Mouse (Mus musculus): ENCODE data around the gene Susd4. TPM values are rescaled to one million over a fixed set of nuclear protein-coding genes. Genes with fewer than 3 reads are reported as not detected.

The Susd4 gene
- polyA plus RNA-seq, 1 experiment from 2014 or later, result 13.1 TPM

- no peak overlapping the region for H3K9ac ChIP-seq (replicated peaks; ENCODE audit: low read length)
Observed at GRCm38 (mm10) chr1:182927878-182928851, 164.5 kb downstream of the Susd4 start.

GRCm38 (mm10) chr1:182935469-182935868 is 171.8 kb downstream of the Susd4 start:
- ATAC-seq (replicated peaks; ENCODE audit: insufficient number of reproducible peaks, low FRiP score, low TSS enrichment, low read depth) (no peak), DNase-seq (ENCODE audit: low spot score) (no peak)
- Histone ChIP-seq H3K27ac (replicated peaks; ENCODE audit: low read depth, low read length) (no peak overlapping the region), H3K4me3 (ENCODE audit: low read depth, low read length) (no peak overlapping the region), H3K9ac (replicated peaks; ENCODE audit: low read length) (no peak overlapping the region), H3K4me1 (ENCODE audit: control insufficient read depth, insufficient read depth, low read length) (no peaks in the 10 kb centered on the region), H3K36me3 (replicated peaks; ENCODE audit: control insufficient read depth, insufficient read depth, low read depth, low read length) (no peaks in the 10 kb centered on the region), H3K4me2 (ENCODE audit: low read depth, low read length) (no peak overlapping the region), H3K27me3 (ENCODE audit: control insufficient read depth, insufficient read depth, low read length) (no peaks in the 10 kb centered on the region), H3K9me3 (replicated peaks; ENCODE audit: control insufficient read depth, low read length) (no peaks in the 10 kb centered on the region)
- WGBS, result 54% methylated on average over 6 of the region's 6 CpGs

More at GRCm38 (mm10) chr1:182927878-182928851, 164.5 kb downstream of the Susd4 start:
- no peak for DNase-seq (ENCODE audit: low spot score)
- 86% methylated on average over 19 of the region's 19 CpGs for WGBS
- Histone ChIP-seq H3K9me3 (replicated peaks; ENCODE audit: control insufficient read depth, low read length) (no peaks in the 10 kb centered on the region), H3K4me2 (ENCODE audit: low read depth, low read length) (no peak overlapping the region), H3K27ac (replicated peaks; ENCODE audit: low read depth, low read length) (no peak overlapping the region), H3K27me3 (ENCODE audit: control insufficient read depth, insufficient read depth, low read length) (no peaks in the 10 kb centered on the region), H3K4me3 (ENCODE audit: low read depth, low read length) (no peak overlapping the region), H3K36me3 (replicated peaks; ENCODE audit: control insufficient read depth, insufficient read depth, low read depth, low read length) (no peaks in the 10 kb centered on the region), H3K4me1 (ENCODE audit: control insufficient read depth, insufficient read depth, low read length) (no peaks in the 10 kb centered on the region)
- no peak for ATAC-seq (replicated peaks; ENCODE audit: insufficient number of reproducible peaks, low FRiP score, low TSS enrichment, low read depth)

GRCm38 (mm10) chr1:182937486-182938120 is 173.9 kb downstream of the Susd4 start:
- Histone ChIP-seq H3K36me3 (replicated peaks; ENCODE audit: control insufficient read depth, insufficient read depth, low read depth, low read length) (no peaks in the 10 kb centered on the region), H3K4me1 (ENCODE audit: control insufficient read depth, insufficient read depth, low read length) (no peaks in the 10 kb centered on the region), H3K9me3 (replicated peaks; ENCODE audit: control insufficient read depth, low read length) (no peaks in the 10 kb centered on the region), H3K4me2 (ENCODE audit: low read depth, low read length) (no peak overlapping the region), H3K4me3 (ENCODE audit: low read depth, low read length) (no peak overlapping the region), H3K27ac (replicated peaks; ENCODE audit: low read depth, low read length) (no peak overlapping the region), H3K27me3 (ENCODE audit: control insufficient read depth, insufficient read depth, low read length) (no peaks in the 10 kb centered on the region), H3K9ac (replicated peaks; ENCODE audit: low read length) (no peak overlapping the region)
- DNase-seq (ENCODE audit: low spot score) (no peak), ATAC-seq (replicated peaks; ENCODE audit: insufficient number of reproducible peaks, low FRiP score, low TSS enrichment, low read depth) (no peak)
- WGBS, result 53% methylated on average over 10 of the region's 10 CpGs

- H3K9me3 ChIP-seq (replicated peaks; ENCODE audit: control insufficient read depth, low read length), result no peaks in the 10 kb centered on the region
- no peak overlapping the region for H3K4me3 ChIP-seq (ENCODE audit: low read depth, low read length)
- no peaks in the 10 kb centered on the region for H3K27me3 ChIP-seq (ENCODE audit: control insufficient read depth, insufficient read depth, low read length)
- WGBS, result 75% methylated on average over 2 of the region's 2 CpGs
- H3K27ac ChIP-seq (replicated peaks; ENCODE audit: low read depth, low read length), result no peak overlapping the region
- H3K4me2 ChIP-seq (ENCODE audit: low read depth, low read length), result no peak overlapping the region
- no peak for ATAC-seq (replicated peaks; ENCODE audit: insufficient number of reproducible peaks, low FRiP score, low TSS enrichment, low read depth)
- no peaks in the 10 kb centered on the region for H3K4me1 ChIP-seq (ENCODE audit: control insufficient read depth, insufficient read depth, low read length)
- no peak for DNase-seq (ENCODE audit: low spot score)
- no peaks in the 10 kb centered on the region for H3K36me3 ChIP-seq (replicated peaks; ENCODE audit: control insufficient read depth, insufficient read depth, low read depth, low read length)
- H3K9ac ChIP-seq (replicated peaks; ENCODE audit: low read length), result no peak overlapping the region
Observed at GRCm38 (mm10) chr1:182941921-182942320, 178.3 kb downstream of the Susd4 start.

- Histone ChIP-seq H3K4me1 (ENCODE audit: control insufficient read depth, insufficient read depth, low read length) (no peaks in the 10 kb centered on the region), H3K36me3 (replicated peaks; ENCODE audit: control insufficient read depth, insufficient read depth, low read depth, low read length) (no peaks in the 10 kb centered on the region), H3K27ac (replicated peaks; ENCODE audit: low read depth, low read length) (no peak overlapping the region), H3K27me3 (ENCODE audit: control insufficient read depth, insufficient read depth, low read length) (no peaks in the 10 kb centered on the region), H3K4me3 (ENCODE audit: low read depth, low read length) (no peak overlapping the region), H3K9me3 (replicated peaks; ENCODE audit: control insufficient read depth, low read length) (no peaks in the 10 kb centered on the region), H3K9ac (replicated peaks; ENCODE audit: low read length) (no peak overlapping the region), H3K4me2 (ENCODE audit: low read depth, low read length) (no peak overlapping the region)
- ATAC-seq (replicated peaks; ENCODE audit: insufficient number of reproducible peaks, low FRiP score, low TSS enrichment, low read depth) (no peak), DNase-seq (ENCODE audit: low spot score) (no peak)
- 83% methylated on average over 3 of the region's 3 CpGs for WGBS
Observed at GRCm38 (mm10) chr1:182943911-182944310, 180.3 kb downstream of the Susd4 start.

DNA sequence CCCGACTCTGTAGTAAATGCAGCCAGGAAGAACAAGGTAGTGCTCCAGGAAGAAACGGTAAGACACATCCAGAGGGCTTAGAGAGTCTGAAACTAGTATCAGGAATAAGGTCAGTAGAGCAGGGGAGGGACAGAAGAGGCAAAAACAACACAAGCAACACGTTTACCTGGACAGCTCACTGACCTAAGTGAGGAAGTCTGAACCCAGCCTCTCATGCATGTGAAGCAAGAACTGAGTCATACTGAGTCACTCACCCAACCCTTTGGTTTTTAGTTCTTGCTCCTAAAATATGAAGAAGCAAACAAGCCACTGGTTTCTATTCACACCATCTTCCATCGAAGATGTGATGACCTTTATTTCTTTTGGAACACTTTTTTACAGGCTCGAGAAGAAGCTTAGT is 181.0 kb downstream of the Susd4 start:
- Histone ChIP-seq H3K27me3 (ENCODE audit: control insufficient read depth, insufficient read depth, low read length) (no peaks in the 10 kb centered on the region), H3K27ac (replicated peaks; ENCODE audit: low read depth, low read length) (no peak overlapping the region), H3K36me3 (replicated peaks; ENCODE audit: control insufficient read depth, insufficient read depth, low read depth, low read length) (no peaks in the 10 kb centered on the region), H3K9ac (replicated peaks; ENCODE audit: low read length) (no peak overlapping the region), H3K4me1 (ENCODE audit: control insufficient read depth, insufficient read depth, low read length) (no peaks in the 10 kb centered on the region), H3K9me3 (replicated peaks; ENCODE audit: control insufficient read depth, low read length) (no peaks in the 10 kb centered on the region), H3K4me3 (ENCODE audit: low read depth, low read length) (no peak overlapping the region), H3K4me2 (ENCODE audit: low read depth, low read length) (no peak overlapping the region)
- DNase-seq (ENCODE audit: low spot score) (no peak), ATAC-seq (replicated peaks; ENCODE audit: insufficient number of reproducible peaks, low FRiP score, low TSS enrichment, low read depth) (no peak)
- WGBS, result 73% methylated on average over 5 of the region's 5 CpGs

GRCm38 (mm10) chr1:182945561-182945960 is 181.9 kb downstream of the Susd4 start:
- Histone ChIP-seq H3K27me3 (ENCODE audit: control insufficient read depth, insufficient read depth, low read length) (no peaks in the 10 kb centered on the region), H3K9ac (replicated peaks; ENCODE audit: low read length) (no peak overlapping the region), H3K9me3 (replicated peaks; ENCODE audit: control insufficient read depth, low read length) (no peaks in the 10 kb centered on the region), H3K4me3 (ENCODE audit: low read depth, low read length) (no peak overlapping the region), H3K4me1 (ENCODE audit: control insufficient read depth, insufficient read depth, low read length) (no peaks in the 10 kb centered on the region), H3K36me3 (replicated peaks; ENCODE audit: control insufficient read depth, insufficient read depth, low read depth, low read length) (no peaks in the 10 kb centered on the region), H3K4me2 (ENCODE audit: low read depth, low read length) (no peak overlapping the region), H3K27ac (replicated peaks; ENCODE audit: low read depth, low read length) (no peak overlapping the region)
- no peak for ATAC-seq (replicated peaks; ENCODE audit: insufficient number of reproducible peaks, low FRiP score, low TSS enrichment, low read depth)
- 58% methylated on average over 6 of the region's 6 CpGs for WGBS
- no peak for DNase-seq (ENCODE audit: low spot score)

Data from embryonic facial prominence, embryonic 11.5 days (tissue).